Mouse (Mus musculus): ENCODE data around the gene Itpr2. TPM values are rescaled to one million over a fixed set of nuclear protein-coding genes. Genes with fewer than 3 reads are reported as not detected.

Itpr2 gene
- polyA plus RNA-seq, 1 experiment from 2014 or later = 6.0 TPM

- no peaks in the 10 kb centered on the region for H3K9me3 ChIP-seq (ENCODE audit: control insufficient read depth, low read length)
- 0 out of 2 replicates have a peak, but pooled peaks cover 4% of the 10 kb centered on the region for H3K4me1 ChIP-seq (ENCODE audit: control insufficient read depth, insufficient read depth, low read length)
- no peak overlapping the region for H3K27ac ChIP-seq (ENCODE audit: low read depth, low read length)
- no peak overlapping the region for H3K4me3 ChIP-seq (ENCODE audit: low read depth, low read length)
- no peak for DNase-seq (ENCODE audit: low spot score)
- ATAC-seq (ENCODE audit: insufficient read depth, low FRiP score, low TSS enrichment) = no peak
- H3K36me3 ChIP-seq (ENCODE audit: control insufficient read depth, insufficient read depth, low read length) = no peaks in the 10 kb centered on the region
- no peaks in the 10 kb centered on the region for H3K27me3 ChIP-seq (ENCODE audit: control insufficient read depth, insufficient read depth, low read length)
- WGBS = 82% methylated on average over 11 of the region's 11 CpGs
- H3K9ac ChIP-seq (ENCODE audit: low read length) = no peak overlapping the region
- H3K4me2 ChIP-seq (ENCODE audit: low read depth) = no peak overlapping the region
These were observed 197.9 kb downstream of the Itpr2 start for GRCm38 (mm10) chr6:146304088-146304487.

GRCm38 (mm10) chr6:146303336-146303735 is 198.7 kb downstream of the Itpr2 start:
- Histone ChIP-seq H3K4me3 (ENCODE audit: low read depth, low read length) (no peak overlapping the region), H3K27ac (ENCODE audit: low read depth, low read length) (no peak overlapping the region), H3K4me1 (ENCODE audit: control insufficient read depth, insufficient read depth, low read length) (0 out of 2 replicates have a peak, but pooled peaks cover 4% of the 10 kb centered on the region), H3K9me3 (ENCODE audit: control insufficient read depth, low read length) (no peaks in the 10 kb centered on the region), H3K4me2 (ENCODE audit: low read depth) (no peak overlapping the region), H3K36me3 (ENCODE audit: control insufficient read depth, insufficient read depth, low read length) (no peaks in the 10 kb centered on the region), H3K27me3 (ENCODE audit: control insufficient read depth, insufficient read depth, low read length) (no peaks in the 10 kb centered on the region), H3K9ac (ENCODE audit: low read length) (no peak overlapping the region)
- DNase-seq (ENCODE audit: low spot score) (no peak), ATAC-seq (ENCODE audit: insufficient read depth, low FRiP score, low TSS enrichment) (no peak)
- WGBS = 79% methylated on average over 2 of the region's 2 CpGs

GRCm38 (mm10) chr6:146302574-146303130 is 199.4 kb downstream of the Itpr2 start:
- Histone ChIP-seq H3K4me2 (ENCODE audit: low read depth) (no peak overlapping the region), H3K27ac (ENCODE audit: low read depth, low read length) (no peak overlapping the region), H3K9me3 (ENCODE audit: control insufficient read depth, low read length) (no peaks in the 10 kb centered on the region), H3K4me1 (ENCODE audit: control insufficient read depth, insufficient read depth, low read length) (0 out of 2 replicates have a peak, but pooled peaks cover 4% of the 10 kb centered on the region), H3K27me3 (ENCODE audit: control insufficient read depth, insufficient read depth, low read length) (no peaks in the 10 kb centered on the region), H3K4me3 (ENCODE audit: low read depth, low read length) (no peak overlapping the region), H3K9ac (ENCODE audit: low read length) (no peak overlapping the region), H3K36me3 (ENCODE audit: control insufficient read depth, insufficient read depth, low read length) (no peaks in the 10 kb centered on the region)
- ATAC-seq (ENCODE audit: insufficient read depth, low FRiP score, low TSS enrichment) (no peak), DNase-seq (ENCODE audit: low spot score) (no peak)
- WGBS = 85% methylated on average over 8 of the region's 8 CpGs

GRCm38 (mm10) chr6:146302101-146302500 is 199.9 kb downstream of the Itpr2 start:
- no peak for ATAC-seq (ENCODE audit: insufficient read depth, low FRiP score, low TSS enrichment)
- H3K4me1 ChIP-seq (ENCODE audit: control insufficient read depth, insufficient read depth, low read length) = 0 out of 2 replicates have a peak, but pooled peaks cover 4% of the 10 kb centered on the region
- H3K9me3 ChIP-seq (ENCODE audit: control insufficient read depth, low read length) = no peaks in the 10 kb centered on the region
- H3K9ac ChIP-seq (ENCODE audit: low read length) = no peak overlapping the region
- H3K36me3 ChIP-seq (ENCODE audit: control insufficient read depth, insufficient read depth, low read length) = no peaks in the 10 kb centered on the region
- no peak overlapping the region for H3K4me2 ChIP-seq (ENCODE audit: low read depth)
- no peak for DNase-seq (ENCODE audit: low spot score)
- H3K4me3 ChIP-seq (ENCODE audit: low read depth, low read length) = no peak overlapping the region
- WGBS = 73% methylated on average over 3 of the region's 3 CpGs
- H3K27me3 ChIP-seq (ENCODE audit: control insufficient read depth, insufficient read depth, low read length) = no peaks in the 10 kb centered on the region
- H3K27ac ChIP-seq (ENCODE audit: low read depth, low read length) = no peak overlapping the region

GRCm38 (mm10) chr6:146300961-146301360 is 201.1 kb downstream of the Itpr2 start:
- DNase-seq (ENCODE audit: low spot score) (no peak), ATAC-seq (ENCODE audit: insufficient read depth, low FRiP score, low TSS enrichment) (no peak)
- no peaks in the 10 kb centered on the region for H3K27me3 ChIP-seq (ENCODE audit: control insufficient read depth, insufficient read depth, low read length)

GRCm38 (mm10) chr6:146298712-146299111 is 203.3 kb downstream of the Itpr2 start:
- DNase-seq (ENCODE audit: low spot score) (no peak), ATAC-seq (ENCODE audit: insufficient read depth, low FRiP score, low TSS enrichment) (no peak)
- no peak overlapping the region for H3K9ac ChIP-seq (ENCODE audit: low read length)
- H3K36me3 ChIP-seq (ENCODE audit: control insufficient read depth, insufficient read depth, low read length) = no peaks in the 10 kb centered on the region
- H3K27ac ChIP-seq (ENCODE audit: low read depth, low read length) = no peak overlapping the region
- H3K4me3 ChIP-seq (ENCODE audit: low read depth, low read length) = no peak overlapping the region
- no peaks in the 10 kb centered on the region for H3K9me3 ChIP-seq (ENCODE audit: control insufficient read depth, low read length)
- 0 out of 2 replicates have a peak, but pooled peaks cover 4% of the 10 kb centered on the region for H3K4me1 ChIP-seq (ENCODE audit: control insufficient read depth, insufficient read depth, low read length)
- no peak overlapping the region for H3K4me2 ChIP-seq (ENCODE audit: low read depth)
- H3K27me3 ChIP-seq (ENCODE audit: control insufficient read depth, insufficient read depth, low read length) = no peaks in the 10 kb centered on the region

More at GRCm38 (mm10) chr6:146300961-146301360, 201.1 kb downstream of the Itpr2 start:
- Histone ChIP-seq H3K4me2 (ENCODE audit: low read depth) (no peak overlapping the region), H3K9me3 (ENCODE audit: control insufficient read depth, low read length) (no peaks in the 10 kb centered on the region), H3K4me1 (ENCODE audit: control insufficient read depth, insufficient read depth, low read length) (0 out of 2 replicates have a peak, but pooled peaks cover 4% of the 10 kb centered on the region), H3K9ac (ENCODE audit: low read length) (no peak overlapping the region), H3K36me3 (ENCODE audit: control insufficient read depth, insufficient read depth, low read length) (no peaks in the 10 kb centered on the region), H3K4me3 (ENCODE audit: low read depth, low read length) (no peak overlapping the region), H3K27ac (ENCODE audit: low read depth, low read length) (no peak overlapping the region)

GRCm38 (mm10) chr6:146291036-146291435 is 211.0 kb downstream of the Itpr2 start:
- H3K27me3 ChIP-seq (ENCODE audit: control insufficient read depth, insufficient read depth, low read length) = no peaks in the 10 kb centered on the region
- H3K9ac ChIP-seq (ENCODE audit: low read length) = no peak overlapping the region
- H3K27ac ChIP-seq (ENCODE audit: low read depth, low read length) = no peak overlapping the region
- H3K4me1 ChIP-seq (ENCODE audit: control insufficient read depth, insufficient read depth, low read length) = no peaks in the 10 kb centered on the region
- ATAC-seq (ENCODE audit: insufficient read depth, low FRiP score, low TSS enrichment) (no peak), DNase-seq (ENCODE audit: low spot score) (no peak)
- 93% methylated on average over 10 of the region's 10 CpGs for WGBS
- H3K36me3 ChIP-seq (ENCODE audit: control insufficient read depth, insufficient read depth, low read length) = no peaks in the 10 kb centered on the region
- no peak overlapping the region for H3K4me2 ChIP-seq (ENCODE audit: low read depth)
- H3K9me3 ChIP-seq (ENCODE audit: control insufficient read depth, low read length) = 0 out of 2 replicates have a peak, but pooled peaks cover 2% of the 10 kb centered on the region
- no peak overlapping the region for H3K4me3 ChIP-seq (ENCODE audit: low read depth, low read length)

GRCm38 (mm10) chr6:146289801-146290200 is 212.2 kb downstream of the Itpr2 start:
- Histone ChIP-seq H3K4me2 (ENCODE audit: low read depth) (no peak overlapping the region), H3K4me3 (ENCODE audit: low read depth, low read length) (no peak overlapping the region), H3K9me3 (ENCODE audit: control insufficient read depth, low read length) (0 out of 2 replicates have a peak, but pooled peaks cover 2% of the 10 kb centered on the region), H3K36me3 (ENCODE audit: control insufficient read depth, insufficient read depth, low read length) (no peaks in the 10 kb centered on the region), H3K27ac (ENCODE audit: low read depth, low read length) (no peak overlapping the region), H3K9ac (ENCODE audit: low read length) (no peak overlapping the region), H3K4me1 (ENCODE audit: control insufficient read depth, insufficient read depth, low read length) (no peaks in the 10 kb centered on the region), H3K27me3 (ENCODE audit: control insufficient read depth, insufficient read depth, low read length) (no peaks in the 10 kb centered on the region)
- ATAC-seq (ENCODE audit: insufficient read depth, low FRiP score, low TSS enrichment) (no peak), DNase-seq (ENCODE audit: low spot score) (no peak)
- 56% methylated on average over 10 of the region's 10 CpGs for WGBS

- no peak overlapping the region for H3K9ac ChIP-seq (ENCODE audit: low read length)
- 88% methylated on average over 5 of the region's 5 CpGs for WGBS
- no peaks in the 10 kb centered on the region for H3K36me3 ChIP-seq (ENCODE audit: control insufficient read depth, insufficient read depth, low read length)
- no peaks in the 10 kb centered on the region for H3K27me3 ChIP-seq (ENCODE audit: control insufficient read depth, insufficient read depth, low read length)
- DNase-seq (ENCODE audit: low spot score) (no peak), ATAC-seq (ENCODE audit: insufficient read depth, low FRiP score, low TSS enrichment) (no peak)
- 0 out of 2 replicates have a peak, but pooled peaks cover 2% of the 10 kb centered on the region for H3K9me3 ChIP-seq (ENCODE audit: control insufficient read depth, low read length)
- no peak overlapping the region for H3K27ac ChIP-seq (ENCODE audit: low read depth, low read length)
- no peak overlapping the region for H3K4me3 ChIP-seq (ENCODE audit: low read depth, low read length)
- no peaks in the 10 kb centered on the region for H3K4me1 ChIP-seq (ENCODE audit: control insufficient read depth, insufficient read depth, low read length)
- H3K4me2 ChIP-seq (ENCODE audit: low read depth) = no peak overlapping the region
These were observed 213.8 kb downstream of the Itpr2 start for GRCm38 (mm10) chr6:146288266-146288665.
